Mouse (Mus musculus): Measurements from ENCODE around the gene Mllt11. TPM values are rescaled to one million over a fixed set of nuclear protein-coding genes. Genes with fewer than 3 reads are reported as not detected.

Gene Mllt11
- 10.0 TPM for polyA plus RNA-seq (2014; fragmentation: Illumina TruSeq; extraction: RNeasy Lipid Tissue Mini Kit (QIAGEN cat#74804); ENCODE audit: low read depth, low replicate concordance)

GRCm38 (mm10) chr3:95231298-95232221 is at the start of gene Mllt11:
Mllt11 (minus strand) TSS chr3:95232171.

GRCm38 (mm10) chr3:95281216-95282126 is 49.5 kb upstream of the Mllt11 start, which contains the start of the genes Mindy1 and Prune1:
Mindy1 (plus strand) TSS chr3:95281345.
Prune1 (minus strand) TSS chr3:95282076.

GRCm38 (mm10) chr3:95250783-95251424 is 18.9 kb upstream of the Mllt11 start, which contains the start of gene Bnipl:
Bnipl (minus strand) TSS chr3:95251193.

GRCm38 (mm10) chr3:95241498-95241897 is 9.5 kb upstream of the Mllt11 start, which contains the start of gene Gm128:
Gm128 (minus strand) TSS chr3:95241598.

GRCm38 (mm10) chr3:95228148-95228893 is 3.6 kb downstream of the Mllt11 start, which contains the start of gene Cdc42se1:
Cdc42se1 (plus strand) TSS chr3:95228732.

GRCm38 (mm10) chr3:95217255-95218134 is 14.5 kb downstream of the Mllt11 start, which contains the start of gene Gabpb2:
Gabpb2 (minus strand) TSS chr3:95217916.

Other genes starting within 250 kb of the Mllt11 start
- gene Zfp687, start 216.7 kb downstream of the Mllt11 start, polyA plus RNA-seq (2014; fragmentation: Illumina TruSeq; extraction: RNeasy Lipid Tissue Mini Kit (QIAGEN cat#74804); ENCODE audit: low read depth, low replicate concordance): 9.7 TPM
- 157 TPM for gene Psmd4, start 189.6 kb downstream of the Mllt11 start, polyA plus RNA-seq (2014; fragmentation: Illumina TruSeq; extraction: RNeasy Lipid Tissue Mini Kit (QIAGEN cat#74804); ENCODE audit: low read depth, low replicate concordance)
- gene Pip5k1a, start 125.2 kb downstream of the Mllt11 start, polyA plus RNA-seq (2014; fragmentation: Illumina TruSeq; extraction: RNeasy Lipid Tissue Mini Kit (QIAGEN cat#74804); ENCODE audit: low read depth, low replicate concordance): 15.0 TPM
- gene Vps72, start 121.1 kb downstream of the Mllt11 start, polyA plus RNA-seq (2014; fragmentation: Illumina TruSeq; extraction: RNeasy Lipid Tissue Mini Kit (QIAGEN cat#74804); ENCODE audit: low read depth, low replicate concordance): 37.4 TPM
- gene Tmod4, start 107.7 kb downstream of the Mllt11 start, polyA plus RNA-seq (2014; fragmentation: Illumina TruSeq; extraction: RNeasy Lipid Tissue Mini Kit (QIAGEN cat#74804); ENCODE audit: low read depth, low replicate concordance): 31.7 TPM
- gene Scnm1, start 98.2 kb downstream of the Mllt11 start, polyA plus RNA-seq (2014; fragmentation: Illumina TruSeq; extraction: RNeasy Lipid Tissue Mini Kit (QIAGEN cat#74804); ENCODE audit: low read depth, low replicate concordance): 55.1 TPM
- 8.4 TPM for gene Lysmd1, start 98.1 kb downstream of the Mllt11 start, polyA plus RNA-seq (2014; fragmentation: Illumina TruSeq; extraction: RNeasy Lipid Tissue Mini Kit (QIAGEN cat#74804); ENCODE audit: low read depth, low replicate concordance)
- 2.9 TPM for gene Tnfaip8l2, start 89.8 kb downstream of the Mllt11 start, polyA plus RNA-seq (2014; fragmentation: Illumina TruSeq; extraction: RNeasy Lipid Tissue Mini Kit (QIAGEN cat#74804); ENCODE audit: low read depth, low replicate concordance)
- gene Sema6c, start 71.7 kb downstream of the Mllt11 start, polyA plus RNA-seq (2014; fragmentation: Illumina TruSeq; extraction: RNeasy Lipid Tissue Mini Kit (QIAGEN cat#74804); ENCODE audit: low read depth, low replicate concordance): 9.7 TPM
- 15.5 TPM for gene Gabpb2, start 14.3 kb downstream of the Mllt11 start, polyA plus RNA-seq (2014; fragmentation: Illumina TruSeq; extraction: RNeasy Lipid Tissue Mini Kit (QIAGEN cat#74804); ENCODE audit: low read depth, low replicate concordance)
- gene Cdc42se1, start 3.4 kb downstream of the Mllt11 start, polyA plus RNA-seq (2014; fragmentation: Illumina TruSeq; extraction: RNeasy Lipid Tissue Mini Kit (QIAGEN cat#74804); ENCODE audit: low read depth, low replicate concordance): 18.5 TPM
- gene Gm128, start 9.4 kb upstream of the Mllt11 start, polyA plus RNA-seq (2014; fragmentation: Illumina TruSeq; extraction: RNeasy Lipid Tissue Mini Kit (QIAGEN cat#74804); ENCODE audit: low read depth, low replicate concordance): not detected
- gene Bnipl, start 19.0 kb upstream of the Mllt11 start, polyA plus RNA-seq (2014; fragmentation: Illumina TruSeq; extraction: RNeasy Lipid Tissue Mini Kit (QIAGEN cat#74804); ENCODE audit: low read depth, low replicate concordance): not detected
- gene Mindy1, start 49.2 kb upstream of the Mllt11 start, polyA plus RNA-seq (2014; fragmentation: Illumina TruSeq; extraction: RNeasy Lipid Tissue Mini Kit (QIAGEN cat#74804); ENCODE audit: low read depth, low replicate concordance): 24.4 TPM
- 27.0 TPM for gene Prune1, start 49.9 kb upstream of the Mllt11 start, polyA plus RNA-seq (2014; fragmentation: Illumina TruSeq; extraction: RNeasy Lipid Tissue Mini Kit (QIAGEN cat#74804); ENCODE audit: low read depth, low replicate concordance)
- 2.1 TPM for gene Anxa9, start 75.0 kb upstream of the Mllt11 start, polyA plus RNA-seq (2014; fragmentation: Illumina TruSeq; extraction: RNeasy Lipid Tissue Mini Kit (QIAGEN cat#74804); ENCODE audit: low read depth, low replicate concordance)
- gene Cers2, start 82.6 kb upstream of the Mllt11 start, polyA plus RNA-seq (2014; fragmentation: Illumina TruSeq; extraction: RNeasy Lipid Tissue Mini Kit (QIAGEN cat#74804); ENCODE audit: low read depth, low replicate concordance): 54.0 TPM
- gene Setdb1, start 125.0 kb upstream of the Mllt11 start, polyA plus RNA-seq (2014; fragmentation: Illumina TruSeq; extraction: RNeasy Lipid Tissue Mini Kit (QIAGEN cat#74804); ENCODE audit: low read depth, low replicate concordance): 12.5 TPM
- gene 4930558C23Rik, start 170.7 kb upstream of the Mllt11 start, polyA plus RNA-seq (2014; fragmentation: Illumina TruSeq; extraction: RNeasy Lipid Tissue Mini Kit (QIAGEN cat#74804); ENCODE audit: low read depth, low replicate concordance): not detected
- gene Arnt, start 202.2 kb upstream of the Mllt11 start, polyA plus RNA-seq (2014; fragmentation: Illumina TruSeq; extraction: RNeasy Lipid Tissue Mini Kit (QIAGEN cat#74804); ENCODE audit: low read depth, low replicate concordance): 34.4 TPM

Measured in heart, adult 10 weeks (tissue).